Comparison of ENCODE assay signal across 21 mouse cellular contexts in the genomic region with DNA sequence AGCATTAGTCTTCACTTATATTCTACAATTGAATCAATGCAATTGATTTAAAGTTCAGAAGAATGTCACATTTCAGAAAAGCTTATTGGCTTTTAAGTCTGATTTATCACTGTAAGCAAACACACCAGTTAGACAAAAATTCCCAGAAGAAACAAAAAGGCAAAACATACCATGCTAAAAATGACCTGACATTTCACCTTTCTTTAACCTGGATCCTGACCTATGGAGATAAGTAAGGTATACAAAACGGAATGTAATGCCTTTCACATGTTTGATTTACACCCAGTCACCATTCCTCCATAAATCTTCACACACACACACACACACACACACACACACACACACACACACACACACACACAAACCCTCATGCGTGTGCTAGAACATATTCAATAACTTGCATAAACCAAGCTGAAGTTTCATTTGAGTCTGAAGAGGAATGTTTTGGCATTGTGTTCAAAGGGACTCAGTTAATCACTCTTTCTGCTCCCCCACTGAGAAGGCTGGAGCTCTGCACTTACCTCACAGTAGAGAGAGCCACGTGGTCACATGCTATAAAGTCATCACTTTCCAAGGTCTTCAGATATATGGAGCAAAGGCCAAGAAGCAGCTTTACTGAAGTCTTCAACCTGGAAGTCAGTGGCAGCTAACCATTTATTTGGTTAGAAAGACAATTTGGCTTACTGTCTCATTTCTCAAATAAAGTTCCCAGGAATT.
DNase-seq lines count a peak whose midpoint lies in the region; ATAC-seq lines count a peak whose summit lies in the region.
"Had no signal": no experiment of that assay in that cellular context is flagged by ENCODE, and none has a peak within 500 bp of the region (broad histone marks: within the 10 kb centered on the region; RNA-seq: fewer than 3 reads in every experiment).

No protein-coding gene starts in this region.

- no peaks in the 10 kb centered on the region for H3K27me3 ChIP-seq in limb, embryonic 10.5 days (ENCODE audit: low read depth, poor library complexity, severe bottlenecking)
- no peaks in the 10 kb centered on the region for H3K27me3 ChIP-seq in midbrain, embryonic 15.5 days (replicated peaks)
- H3K27me3 ChIP-seq: heart, embryonic 13.5 days; midbrain, embryonic 12.5 days had no signal

- DNase-seq in 3T3-L1 (ENCODE audit: low read depth, low spot score) = peak; percentile 7
- DNase-seq in Muller cell, postnatal 12 days (ENCODE audit: inconsistent ontology term) = peak; percentile 5
- DNase-seq in embryo, embryonic 9.5 days (ENCODE audit: extremely low spot score) = peak; percentile 18
- peak; percentile 41 for DNase-seq in limb, embryonic 10.5 days (ENCODE audit: low spot score)
- no peak for DNase-seq in cerebellum, adult 9-10 months
- no peak for DNase-seq in right cerebral cortex, postnatal 25 days
- DNase-seq: adrenal gland, postnatal 14 days; cerebellum, adult 11-12 months; heart, postnatal 36 days; kidney, postnatal 25 days; liver; liver, postnatal 0 days; lung, postnatal 4 days; right cerebral cortex, postnatal 14 days had no signal

- no peak overlapping the region for H3K4me3 ChIP-seq in limb, embryonic 10.5 days
- H3K4me3 ChIP-seq in midbrain, embryonic 15.5 days = no peak overlapping the region
- H3K4me3 ChIP-seq: heart, embryonic 13.5 days; midbrain, embryonic 12.5 days had no signal

- no peak for ATAC-seq in midbrain, embryonic 15.5 days (replicated peaks)
- ATAC-seq: CD4-positive, CD25-positive, alpha-beta regulatory T cell, adult 4 months; forebrain, embryonic 14.5 days; hindbrain, embryonic 16.5 days; liver, postnatal 0 days had no signal

- no peak overlapping the region for H3K9ac ChIP-seq in midbrain, embryonic 15.5 days
- H3K9ac ChIP-seq: heart, embryonic 13.5 days; liver, postnatal 0 days; midbrain, embryonic 12.5 days had no signal

- peaks cover 24% of the 10 kb centered on the region for H3K4me1 ChIP-seq in limb, embryonic 10.5 days
- no peaks in the 10 kb centered on the region for H3K4me1 ChIP-seq in midbrain, embryonic 15.5 days
- H3K4me1 ChIP-seq: heart, embryonic 13.5 days; midbrain, embryonic 12.5 days had no signal

- 19% methylated on average over 3 of the region's 3 CpGs for WGBS in limb, embryonic 10.5 days
- 46% methylated on average over 3 of the region's 3 CpGs for WGBS in midbrain, embryonic 15.5 days

- H3K4me2 ChIP-seq in midbrain, embryonic 15.5 days = no peak overlapping the region
- H3K4me2 ChIP-seq: heart, embryonic 13.5 days; midbrain, embryonic 12.5 days had no signal

- no peaks in the 10 kb centered on the region for H3K36me3 ChIP-seq in limb, embryonic 10.5 days
- no peaks in the 10 kb centered on the region for H3K36me3 ChIP-seq in midbrain, embryonic 15.5 days (replicated peaks)
- H3K36me3 ChIP-seq: G1E; heart, embryonic 13.5 days; midbrain, embryonic 12.5 days had no signal

- H3K27ac ChIP-seq in limb, embryonic 10.5 days = no peak overlapping the region
- no peak overlapping the region for H3K27ac ChIP-seq in midbrain, embryonic 15.5 days
- H3K27ac ChIP-seq: heart, embryonic 13.5 days; midbrain, embryonic 12.5 days had no signal

- no peaks in the 10 kb centered on the region for H3K9me3 ChIP-seq in limb, embryonic 10.5 days (replicated peaks)
- no peaks in the 10 kb centered on the region for H3K9me3 ChIP-seq in midbrain, embryonic 15.5 days
- H3K9me3 ChIP-seq: G1E; heart, embryonic 13.5 days; midbrain, embryonic 12.5 days had no signal

Comparison
In these comparisons a context has a peak if more than half of its experiments do, and no peak if none do; other contexts are left out.
1. DNase-seq: peak in 3T3-L1 (single experiment), Muller cell, postnatal 12 days (single experiment), embryo, embryonic 9.5 days (single experiment) and limb, embryonic 10.5 days (single experiment); none in cerebellum, adult 9-10 months (single experiment) and right cerebral cortex, postnatal 25 days (single experiment).